Mouse (Mus musculus): Measurements from ENCODE around the gene Rcan1. TPM values are rescaled to one million over a fixed set of nuclear protein-coding genes. Genes with fewer than 3 reads are reported as not detected.
"Not testable (repeated sequence)": the region's sequence is repeated elsewhere in the genome, so short reads cannot be mapped to it uniquely, and the experiment has no call there.

The Rcan1 gene
- polyA plus RNA-seq, 1 experiment from 2014 or later = 23.0 TPM

- Histone ChIP-seq H3K27me3 (ENCODE audit: control insufficient read depth, insufficient read depth, low read length) (no peaks in the 10 kb centered on the region), H3K4me2 (replicated peaks; ENCODE audit: low read depth, low read length) (no peak overlapping the region), H3K36me3 (ENCODE audit: control insufficient read depth, insufficient read depth, low read length) (no peaks in the 10 kb centered on the region), H3K9me3 (ENCODE audit: control insufficient read depth, low read length) (no peaks in the 10 kb centered on the region), H3K4me3 (ENCODE audit: low read length) (no peak overlapping the region), H3K4me1 (ENCODE audit: control insufficient read depth, insufficient read depth, low read length) (0 out of 2 replicates have a peak, but pooled peaks cover 6% of the 10 kb centered on the region), H3K27ac (ENCODE audit: low read depth, low read length) (no peak overlapping the region), H3K9ac (ENCODE audit: low read depth, low read length) (no peak overlapping the region)
- 72% methylated on average over 13 of the region's 13 CpGs for WGBS
- ATAC-seq (ENCODE audit: low FRiP score, low TSS enrichment) = no peak
These were observed 49.3 kb downstream of the Rcan1 start for GRCm38 (mm10) chr16:92421147-92421934.

DNA sequence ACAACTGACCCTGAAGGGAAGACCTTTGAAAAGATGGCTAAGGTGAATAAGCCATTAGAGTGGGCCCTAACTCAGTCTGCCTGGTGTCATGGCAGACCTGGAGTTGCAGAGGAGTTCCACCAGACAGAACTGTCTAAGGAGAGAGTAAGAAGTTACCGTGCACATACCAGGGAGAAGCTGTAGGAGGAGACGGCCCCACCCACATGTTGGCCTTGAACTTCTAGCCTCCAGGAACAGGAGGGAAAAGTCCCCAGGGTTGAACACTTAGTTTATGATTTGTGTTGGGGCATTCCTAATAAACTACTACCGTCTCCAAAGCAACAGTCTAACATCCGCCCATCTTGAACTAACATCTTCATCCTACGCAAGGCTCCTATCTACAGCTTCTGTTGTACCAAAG is 50.0 kb downstream of the Rcan1 start:
- no peaks in the 10 kb centered on the region for H3K27me3 ChIP-seq (ENCODE audit: control insufficient read depth, insufficient read depth, low read length)
- no peak for ATAC-seq (ENCODE audit: low FRiP score, low TSS enrichment)
- H3K4me3 ChIP-seq (ENCODE audit: low read length) = no peak overlapping the region
- H3K4me1 ChIP-seq (ENCODE audit: control insufficient read depth, insufficient read depth, low read length) = 0 out of 2 replicates have a peak, but pooled peaks cover 7% of the 10 kb centered on the region
- no peak overlapping the region for H3K27ac ChIP-seq (ENCODE audit: low read depth, low read length)
- no peaks in the 10 kb centered on the region for H3K9me3 ChIP-seq (ENCODE audit: control insufficient read depth, low read length)
- no peak overlapping the region for H3K9ac ChIP-seq (ENCODE audit: low read depth, low read length)
- WGBS = 90% methylated on average over 5 of the region's 5 CpGs
- H3K4me2 ChIP-seq (replicated peaks; ENCODE audit: low read depth, low read length) = no peak overlapping the region
- no peaks in the 10 kb centered on the region for H3K36me3 ChIP-seq (ENCODE audit: control insufficient read depth, insufficient read depth, low read length)

DNA sequence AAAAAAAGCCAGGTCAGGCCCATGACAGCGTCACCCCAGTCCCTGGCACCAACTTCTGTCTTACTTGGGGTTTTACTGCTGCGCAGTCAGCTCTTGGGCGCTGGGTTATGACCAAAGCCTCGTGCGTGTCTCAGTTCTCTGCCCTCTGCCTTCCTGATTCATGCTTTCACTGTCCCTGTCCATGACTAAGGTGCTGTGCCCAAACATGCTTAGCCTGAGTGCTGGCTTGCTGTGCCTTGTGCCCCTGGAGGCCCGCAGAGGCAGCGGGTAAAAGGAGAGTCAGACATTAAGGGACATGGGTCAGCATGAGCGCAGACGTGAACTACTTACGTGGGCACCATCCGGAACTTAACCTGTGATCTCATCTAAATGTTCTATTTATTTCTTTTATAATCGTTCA is 51.6 kb downstream of the Rcan1 start:
- WGBS = 90% methylated on average over 12 of the region's 12 CpGs

GRCm38 (mm10) chr16:92417267-92417666 is 53.4 kb downstream of the Rcan1 start:
- no peak for ATAC-seq (ENCODE audit: low FRiP score, low TSS enrichment)
- no peak overlapping the region for H3K9ac ChIP-seq (ENCODE audit: low read depth, low read length)
- H3K36me3 ChIP-seq (ENCODE audit: control insufficient read depth, insufficient read depth, low read length) = no peaks in the 10 kb centered on the region
- H3K4me1 ChIP-seq (ENCODE audit: control insufficient read depth, insufficient read depth, low read length) = peaks cover 14% of the 10 kb centered on the region
- H3K9me3 ChIP-seq (ENCODE audit: control insufficient read depth, low read length) = no peaks in the 10 kb centered on the region
- no peak overlapping the region for H3K27ac ChIP-seq (ENCODE audit: low read depth, low read length)
- H3K4me2 ChIP-seq (replicated peaks; ENCODE audit: low read depth, low read length) = no peak overlapping the region
- no peaks in the 10 kb centered on the region for H3K27me3 ChIP-seq (ENCODE audit: control insufficient read depth, insufficient read depth, low read length)
- no peak overlapping the region for H3K4me3 ChIP-seq (ENCODE audit: low read length)
- 65% methylated on average over 2 of the region's 2 CpGs for WGBS

More for the DNA sequence above, 51.6 kb downstream of the Rcan1 start:
- Histone ChIP-seq H3K4me3 (ENCODE audit: low read length) (no peak overlapping the region), H3K27me3 (ENCODE audit: control insufficient read depth, insufficient read depth, low read length) (no peaks in the 10 kb centered on the region), H3K4me1 (ENCODE audit: control insufficient read depth, insufficient read depth, low read length) (0 out of 2 replicates have a peak, but pooled peaks cover 9% of the 10 kb centered on the region), H3K4me2 (replicated peaks; ENCODE audit: low read depth, low read length) (no peak overlapping the region), H3K36me3 (ENCODE audit: control insufficient read depth, insufficient read depth, low read length) (no peaks in the 10 kb centered on the region), H3K9me3 (ENCODE audit: control insufficient read depth, low read length) (no peaks in the 10 kb centered on the region), H3K27ac (ENCODE audit: low read depth, low read length) (no peak overlapping the region), H3K9ac (ENCODE audit: low read depth, low read length) (no peak overlapping the region)
- ATAC-seq (ENCODE audit: low FRiP score, low TSS enrichment) = no peak

DNA sequence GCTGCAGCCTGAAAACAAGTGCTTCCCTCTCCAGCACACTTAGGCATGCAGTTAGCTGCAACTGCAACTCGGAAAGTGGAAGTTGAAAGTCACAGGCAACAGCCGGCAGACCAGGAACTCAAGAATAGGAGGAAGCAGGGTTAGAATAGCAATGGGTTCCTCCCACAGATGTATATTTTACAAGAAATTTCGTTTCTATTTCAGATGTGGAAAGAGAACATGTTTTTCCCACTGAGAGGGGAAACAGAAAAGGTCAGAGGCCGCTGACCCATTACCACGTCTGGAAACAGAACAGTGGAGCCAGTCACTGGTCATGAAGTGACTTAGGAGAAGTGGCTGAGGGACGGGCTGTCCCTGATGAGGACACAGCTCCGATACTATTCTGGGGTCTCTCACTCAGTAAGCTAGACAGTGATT is 55.0 kb downstream of the Rcan1 start:
- Histone ChIP-seq H3K27ac (ENCODE audit: low read depth, low read length) (peak overlapping the region; percentile 20; the same call in 1 of the 2 replicates), H3K9me3 (ENCODE audit: control insufficient read depth, low read length) (no peaks in the 10 kb centered on the region), H3K4me1 (ENCODE audit: control insufficient read depth, insufficient read depth, low read length) (peaks cover 22% of the 10 kb centered on the region), H3K9ac (ENCODE audit: low read depth, low read length) (no peak overlapping the region), H3K36me3 (ENCODE audit: control insufficient read depth, insufficient read depth, low read length) (no peaks in the 10 kb centered on the region), H3K4me2 (replicated peaks; ENCODE audit: low read depth, low read length) (no peak overlapping the region), H3K27me3 (ENCODE audit: control insufficient read depth, insufficient read depth, low read length) (no peaks in the 10 kb centered on the region), H3K4me3 (ENCODE audit: low read length) (no peak overlapping the region)
- 0 out of 2 replicates have a peak, but pooled peaks have one; percentile 34 for ATAC-seq (ENCODE audit: low FRiP score, low TSS enrichment)
- WGBS = 26% methylated on average over 7 of the region's 7 CpGs

DNA sequence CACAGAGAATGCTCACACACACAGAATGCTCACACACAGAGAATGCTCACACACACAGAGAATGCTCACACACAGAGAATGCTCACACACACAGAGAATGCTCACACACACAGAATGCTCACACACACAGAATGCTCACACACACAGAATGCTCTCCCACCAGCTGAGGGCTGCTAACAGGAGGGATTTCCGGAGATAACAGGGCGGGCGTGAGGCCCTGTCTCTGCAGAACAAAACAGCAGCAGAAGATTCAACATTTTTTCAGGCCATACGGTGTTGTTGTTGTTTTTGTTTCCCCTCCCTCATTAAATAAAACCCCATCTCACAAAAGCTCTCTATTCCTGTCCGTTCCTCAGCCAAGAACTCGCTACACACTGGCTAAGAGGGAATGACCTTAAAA is 55.6 kb downstream of the Rcan1 start:
- peaks cover 22% of the 10 kb centered on the region for H3K4me1 ChIP-seq (ENCODE audit: control insufficient read depth, insufficient read depth, low read length)
- ATAC-seq (ENCODE audit: low FRiP score, low TSS enrichment); H3K27me3 ChIP-seq (ENCODE audit: control insufficient read depth, insufficient read depth, low read length); H3K9ac ChIP-seq (ENCODE audit: low read depth, low read length); H3K4me2 ChIP-seq (replicated peaks; ENCODE audit: low read depth, low read length); H3K9me3 ChIP-seq (ENCODE audit: control insufficient read depth, low read length); H3K36me3 ChIP-seq (ENCODE audit: control insufficient read depth, insufficient read depth, low read length); H3K27ac ChIP-seq (ENCODE audit: low read depth, low read length); H3K4me3 ChIP-seq (ENCODE audit: low read length): not testable (repeated sequence)
- 48% methylated on average over 6 of the region's 6 CpGs for WGBS

DNA sequence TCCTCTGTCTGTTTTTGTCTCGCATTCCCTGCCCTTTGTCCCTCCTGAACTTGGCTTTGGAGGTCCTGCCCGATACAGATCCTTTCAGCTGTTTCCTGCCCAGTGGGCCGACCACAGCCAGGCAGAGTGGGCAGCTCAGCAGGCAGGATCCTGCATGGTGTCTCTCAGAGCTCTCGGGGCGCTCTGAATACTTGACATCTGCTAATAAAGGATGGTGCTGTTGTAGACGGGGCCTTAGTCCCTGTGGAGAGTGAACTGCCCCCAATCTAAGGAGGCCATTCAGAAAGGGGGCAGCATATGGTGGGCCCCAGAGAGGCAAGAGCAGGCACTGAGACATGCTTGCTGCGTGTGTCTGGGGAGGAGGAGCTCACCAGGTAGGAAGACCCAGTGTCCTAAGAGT is 57.8 kb downstream of the Rcan1 start:
- WGBS = 38% methylated on average over 7 of the region's 7 CpGs
- no peaks in the 10 kb centered on the region for H3K27me3 ChIP-seq (ENCODE audit: control insufficient read depth, insufficient read depth, low read length)
- H3K4me3 ChIP-seq (ENCODE audit: low read length) = no peak overlapping the region
- peaks cover 29% of the 10 kb centered on the region for H3K4me1 ChIP-seq (ENCODE audit: control insufficient read depth, insufficient read depth, low read length)
- no peak overlapping the region for H3K27ac ChIP-seq (ENCODE audit: low read depth, low read length)
- no peaks in the 10 kb centered on the region for H3K9me3 ChIP-seq (ENCODE audit: control insufficient read depth, low read length)
- no peak overlapping the region for H3K9ac ChIP-seq (ENCODE audit: low read depth, low read length)
- no peak overlapping the region for H3K4me2 ChIP-seq (replicated peaks; ENCODE audit: low read depth, low read length)
- no peaks in the 10 kb centered on the region for H3K36me3 ChIP-seq (ENCODE audit: control insufficient read depth, insufficient read depth, low read length)
- no peak for ATAC-seq (ENCODE audit: low FRiP score, low TSS enrichment)

GRCm38 (mm10) chr16:92411981-92412706 is 58.5 kb downstream of the Rcan1 start:
- Histone ChIP-seq H3K27ac (ENCODE audit: low read depth, low read length) (no peak overlapping the region), H3K9ac (ENCODE audit: low read depth, low read length) (no peak overlapping the region), H3K9me3 (ENCODE audit: control insufficient read depth, low read length) (no peaks in the 10 kb centered on the region), H3K36me3 (ENCODE audit: control insufficient read depth, insufficient read depth, low read length) (no peaks in the 10 kb centered on the region), H3K27me3 (ENCODE audit: control insufficient read depth, insufficient read depth, low read length) (no peaks in the 10 kb centered on the region), H3K4me2 (replicated peaks; ENCODE audit: low read depth, low read length) (no peak overlapping the region), H3K4me3 (ENCODE audit: low read length) (no peak overlapping the region), H3K4me1 (ENCODE audit: control insufficient read depth, insufficient read depth, low read length) (peaks cover 29% of the 10 kb centered on the region)
- 66% methylated on average over 19 of the region's 19 CpGs for WGBS
- ATAC-seq (ENCODE audit: low FRiP score, low TSS enrichment) = peak; percentile 50; the same call in 1 of the 2 replicates

- no peaks in the 10 kb centered on the region for H3K27me3 ChIP-seq (ENCODE audit: control insufficient read depth, insufficient read depth, low read length)
- no peaks in the 10 kb centered on the region for H3K36me3 ChIP-seq (ENCODE audit: control insufficient read depth, insufficient read depth, low read length)
- no peak overlapping the region for H3K27ac ChIP-seq (ENCODE audit: low read depth, low read length)
- H3K9me3 ChIP-seq (ENCODE audit: control insufficient read depth, low read length) = no peaks in the 10 kb centered on the region
- ATAC-seq (ENCODE audit: low FRiP score, low TSS enrichment) = no peak
- H3K4me3 ChIP-seq (ENCODE audit: low read length) = no peak overlapping the region
- WGBS = 89% methylated on average over 2 of the region's 2 CpGs
- H3K4me2 ChIP-seq (replicated peaks; ENCODE audit: low read depth, low read length) = no peak overlapping the region
- H3K9ac ChIP-seq (ENCODE audit: low read depth, low read length) = no peak overlapping the region
- peaks cover 25% of the 10 kb centered on the region for H3K4me1 ChIP-seq (ENCODE audit: control insufficient read depth, insufficient read depth, low read length)
These were observed 60.3 kb downstream of the Rcan1 start for GRCm38 (mm10) chr16:92410344-92410743.

All from kidney, embryonic 14.5 days (tissue).